Mouse (Mus musculus) cortical plate, adult 2 months (tissue): ENCODE measurements around the gene Plekhm3.

Source experiments
- CTCF ChIP-seq: fragments of 200-500 bp; IDR thresholded peaks from 2 replicates; pipeline ENCODE4 v1.5.1; 2011; ENCODE audit warnings: mild to moderate bottlenecking, control low read depth, low read length; ENCODE audit not compliant: insufficient read depth; ENCODE audit errors: extremely low read depth
- POLR2A ChIP-seq: fragments of 200-500 bp; IDR thresholded peaks from 2 replicates; pipeline ENCODE4 v1.6.1; 2011; ENCODE audit warnings: mild to moderate bottlenecking, low read length, control low read depth; ENCODE audit not compliant: insufficient read depth; ENCODE audit errors: extremely low read depth

DNA sequence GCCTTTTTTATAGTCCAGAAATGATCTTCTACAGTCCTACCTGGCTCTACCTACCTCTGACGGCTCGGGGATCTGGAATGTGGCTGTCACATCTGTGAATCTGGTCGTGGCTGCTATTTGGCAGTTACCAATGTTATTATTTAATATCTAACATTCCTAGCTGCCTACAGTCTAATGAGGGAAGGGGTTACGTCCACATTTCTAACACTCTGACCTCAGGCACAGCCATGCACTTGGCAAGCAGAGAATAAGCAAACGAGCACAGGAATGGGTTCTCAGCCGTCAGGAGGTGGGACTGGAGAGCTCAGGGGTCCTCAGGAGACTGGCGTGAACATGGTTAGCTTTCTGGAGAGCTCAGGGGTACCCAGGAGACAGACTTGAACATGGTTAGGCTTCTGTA, 38.7 kb downstream of the Plekhm3 start:
- TF ChIP-seq CTCF: no peak
- TF ChIP-seq POLR2A: no peak
